Mouse (Mus musculus): Measurements from ENCODE around the gene Hras.

Hras gene

DNA sequence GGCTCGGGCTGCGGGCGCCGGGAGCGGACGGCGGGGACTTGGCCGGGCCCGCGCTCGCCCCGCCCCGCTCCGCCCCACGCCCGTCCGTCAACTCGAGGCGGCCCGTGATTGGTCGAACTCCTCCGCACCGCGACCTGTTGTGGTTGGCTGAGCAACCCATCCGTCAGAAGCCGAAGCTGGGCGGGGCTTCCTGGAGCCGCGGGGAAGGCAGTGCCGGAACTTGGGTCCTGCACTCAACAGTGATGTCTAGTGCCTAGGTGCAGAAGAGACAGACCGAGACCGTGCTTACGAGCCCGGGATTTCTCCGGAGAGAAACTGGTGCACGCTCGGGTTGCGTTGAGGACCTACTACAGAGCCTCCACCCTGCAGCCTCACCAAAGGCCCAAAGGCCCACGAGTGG is at the start of gene Hras, which contains the start of gene Lrrc56:
Gene Hras (minus strand): TSS at position 58 of the 400 bp plus-strand sequence.
Gene Lrrc56 (plus strand): TSS at position 210 of the 400 bp plus-strand sequence.
- peak; percentile 95 for DNase-seq (ENCODE audit: low spot score)

DNA sequence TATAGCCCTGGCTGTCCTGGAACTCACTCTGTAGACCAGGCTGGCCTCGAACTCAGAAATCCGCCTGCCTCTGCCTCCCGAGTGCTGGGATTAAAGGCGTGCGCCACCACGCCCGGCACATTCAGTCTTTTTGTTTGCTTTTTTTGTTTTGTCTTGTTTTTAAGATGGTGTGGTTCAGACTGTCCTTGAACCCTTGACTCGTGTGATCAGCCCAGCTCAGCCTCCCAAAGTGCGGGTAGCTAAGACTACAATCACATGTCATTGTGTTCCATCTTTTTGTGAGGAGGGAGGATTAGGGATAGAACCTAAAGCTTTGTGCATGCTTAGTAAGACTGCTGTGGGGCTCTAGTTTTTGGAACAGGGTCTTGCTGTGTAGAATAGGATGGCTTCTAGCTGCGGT is 37.7 kb upstream of the Hras start:
- DNase-seq (ENCODE audit: low spot score) = no peak

DNA sequence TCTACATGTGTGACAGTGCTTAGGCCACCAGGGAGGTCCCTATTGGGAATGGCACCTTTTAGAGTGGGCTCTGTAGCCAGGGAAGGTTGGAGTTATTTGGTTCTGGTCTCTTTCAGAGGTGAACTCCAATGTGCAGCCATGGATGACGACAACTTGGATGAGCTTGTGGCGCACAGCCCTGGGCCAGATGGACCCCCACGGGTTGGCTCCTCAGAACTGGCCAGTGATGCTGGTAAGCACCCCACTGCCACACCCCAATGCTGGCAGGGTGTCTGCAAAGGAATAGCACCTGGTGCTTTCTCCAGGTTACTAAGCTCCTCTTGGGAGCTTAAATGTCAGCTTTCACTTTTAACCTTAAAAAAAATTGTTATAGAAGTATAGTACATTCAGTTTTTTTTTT is 37.3 kb upstream of the Hras start:
- DNase-seq (ENCODE audit: low spot score) = no peak

DNA sequence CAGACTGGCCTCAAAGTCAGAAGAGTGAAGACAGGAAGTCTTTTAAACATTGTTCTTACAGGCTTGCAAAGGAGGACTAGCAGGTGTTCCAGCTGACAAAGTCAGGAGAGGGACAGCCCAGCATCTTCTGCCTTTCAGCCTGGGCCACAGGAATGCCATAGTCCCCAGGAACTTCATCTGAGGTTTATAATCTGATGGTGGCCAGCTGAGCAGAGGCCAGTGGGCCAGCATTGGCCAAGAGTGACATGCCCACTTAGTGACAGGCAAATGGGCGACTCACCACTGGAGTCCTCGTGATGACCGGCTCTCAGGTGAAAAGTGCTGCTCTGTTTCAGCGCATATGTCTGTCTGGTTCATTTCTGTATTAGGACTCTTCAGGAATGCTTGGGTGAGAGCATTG is 36.8 kb upstream of the Hras start:
- DNase-seq (ENCODE audit: low spot score) = no peak

DNA sequence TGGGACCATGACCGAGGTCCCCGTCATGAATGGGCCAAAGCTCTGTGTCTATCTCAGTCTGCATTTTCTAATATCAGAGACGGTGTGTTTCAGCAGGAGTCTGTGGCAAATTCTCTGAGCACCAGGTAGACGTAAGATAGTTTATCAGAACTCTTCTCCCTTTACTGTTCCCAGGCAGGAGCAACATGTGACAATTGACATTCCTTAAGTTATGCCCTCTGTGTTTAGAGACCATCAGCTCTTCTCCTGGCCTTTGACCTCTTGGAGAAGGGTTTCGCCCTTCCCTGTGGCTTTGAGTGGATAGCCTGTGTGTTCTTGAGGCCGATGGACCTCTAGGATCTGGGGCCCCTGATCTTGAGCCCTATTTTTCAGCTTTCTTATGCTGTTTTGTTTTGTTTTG is 35.9 kb upstream of the Hras start:
- DNase-seq (ENCODE audit: low spot score) = no peak

DNA sequence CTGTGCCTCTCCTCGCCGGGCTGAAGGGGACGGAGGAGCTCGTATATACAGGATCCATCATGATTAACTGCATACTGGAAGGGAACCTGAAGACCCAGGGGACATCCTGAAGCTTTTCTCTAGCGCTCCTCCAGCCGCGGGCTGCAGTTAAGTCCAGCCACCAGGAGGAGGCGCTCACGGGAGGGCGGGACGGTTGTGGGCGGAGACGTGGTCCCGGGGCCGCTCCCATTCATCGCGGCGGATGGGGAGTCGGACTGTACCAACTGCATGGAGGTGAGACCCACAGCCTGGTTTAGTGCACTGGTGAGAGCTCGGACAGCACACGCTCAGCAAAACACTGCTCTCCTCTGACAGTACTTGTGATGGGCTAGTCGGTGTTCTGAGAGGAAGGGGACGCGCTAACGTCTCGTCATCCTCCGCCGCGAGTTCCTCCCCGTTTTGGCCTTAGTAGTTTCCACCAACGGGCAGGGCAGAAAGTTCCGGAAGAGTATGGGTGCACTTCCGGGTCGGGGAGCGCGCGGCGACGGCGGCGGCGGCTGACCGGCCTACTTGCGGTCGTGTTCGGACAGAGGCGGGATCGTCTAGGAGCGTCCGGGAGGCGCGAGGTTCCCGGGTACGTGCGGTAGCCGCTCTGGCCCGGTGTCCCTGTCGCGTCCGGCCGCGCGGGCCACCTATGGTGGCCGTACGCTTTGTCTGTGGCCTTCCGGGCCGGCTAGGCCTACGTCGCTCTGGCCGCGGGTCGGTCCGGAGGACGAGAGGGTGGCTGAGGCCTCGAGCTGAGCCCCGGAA is 34.7 kb upstream of the Hras start, which contains the start of gene Phrf1:
Gene Phrf1 (plus strand): TSS at position 506 of the 789 bp plus-strand sequence.
- DNase-seq (ENCODE audit: low spot score) = peak; percentile 79

DNA sequence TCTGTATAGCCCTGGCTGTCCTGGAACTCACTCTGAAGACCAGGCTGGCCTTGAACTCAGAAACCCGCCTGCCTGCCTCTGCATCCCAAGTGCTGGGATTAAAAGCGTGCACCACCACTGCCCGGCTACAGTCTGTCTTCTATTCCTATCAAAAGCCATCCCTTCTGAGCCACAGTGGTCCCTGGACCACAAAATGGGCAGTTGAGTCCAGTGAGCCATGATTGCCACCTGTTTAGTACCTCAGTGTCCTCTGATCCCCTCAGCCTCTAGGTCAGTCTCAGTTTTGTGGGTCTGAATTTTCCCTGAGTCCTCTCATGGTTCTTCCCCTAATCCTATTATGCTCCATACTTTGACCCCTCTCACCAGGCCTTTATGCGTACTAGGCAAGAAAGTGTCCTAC is 34.0 kb upstream of the Hras start:
- DNase-seq (ENCODE audit: low spot score) = no peak

DNA sequence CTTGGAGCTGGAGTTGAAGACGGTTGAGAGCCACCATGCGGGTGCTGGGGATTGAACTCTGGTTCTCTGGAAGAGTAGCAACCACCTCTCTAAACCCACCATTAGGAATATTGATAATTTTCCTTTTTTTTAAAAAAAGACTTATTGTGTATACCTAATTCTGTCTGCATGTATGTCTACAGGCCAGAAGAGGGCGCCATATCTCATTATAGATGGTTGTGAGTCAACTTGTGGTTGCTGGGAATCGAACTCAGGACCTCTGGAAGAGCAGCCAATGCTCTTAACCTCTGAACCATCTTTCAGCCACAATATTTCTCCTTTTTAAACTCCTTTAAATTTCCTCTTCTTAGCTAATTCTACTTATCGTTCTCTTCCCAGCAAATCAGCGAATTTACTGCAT is 32.7 kb upstream of the Hras start:
- DNase-seq (ENCODE audit: low spot score) = no peak

DNA sequence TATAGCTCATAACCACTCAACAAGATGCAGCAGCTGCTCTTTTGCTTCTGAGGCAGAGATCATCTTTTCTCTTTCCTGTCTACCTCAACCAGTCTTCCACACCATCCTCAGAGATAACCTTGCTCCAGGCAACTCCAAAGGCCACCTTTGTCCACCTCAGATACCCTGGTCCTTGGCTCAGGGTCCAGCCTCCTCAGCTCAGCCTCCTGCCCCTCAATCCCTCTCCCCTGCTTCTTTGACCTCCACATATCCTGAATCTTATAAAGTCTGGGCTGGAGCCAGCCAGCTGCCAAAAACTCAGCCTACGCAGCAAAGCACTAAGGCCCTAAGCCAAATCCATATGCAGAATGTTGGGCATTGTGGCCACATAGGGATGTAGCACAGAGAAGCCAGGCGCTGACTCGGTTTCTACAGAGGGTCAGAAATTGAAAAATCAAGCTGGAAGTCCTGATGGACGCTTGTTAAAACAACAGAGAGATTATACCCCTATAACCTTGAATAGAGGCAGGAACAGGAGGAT is 29.0 kb upstream of the Hras start:
- no peak for DNase-seq (ENCODE audit: low spot score)

DNA sequence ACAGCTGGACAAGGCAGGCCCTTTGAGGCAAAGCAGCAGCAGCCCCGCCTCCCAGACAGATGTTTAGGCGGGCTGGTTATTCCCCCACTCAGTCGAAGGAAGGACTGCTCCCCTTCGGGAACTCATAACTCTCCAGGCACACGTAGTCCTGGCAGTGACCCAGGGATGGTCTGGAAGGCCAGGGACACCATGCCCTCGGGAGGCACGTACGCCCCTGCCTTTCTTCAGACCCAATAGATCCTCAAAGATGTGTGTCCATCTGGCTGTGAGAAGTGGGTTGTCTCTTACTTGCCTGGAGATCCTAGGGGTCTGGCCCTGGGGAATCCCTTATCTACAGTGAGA is 28.3 kb upstream of the Hras start:
- DNase-seq (ENCODE audit: low spot score) = no peak

DNA sequence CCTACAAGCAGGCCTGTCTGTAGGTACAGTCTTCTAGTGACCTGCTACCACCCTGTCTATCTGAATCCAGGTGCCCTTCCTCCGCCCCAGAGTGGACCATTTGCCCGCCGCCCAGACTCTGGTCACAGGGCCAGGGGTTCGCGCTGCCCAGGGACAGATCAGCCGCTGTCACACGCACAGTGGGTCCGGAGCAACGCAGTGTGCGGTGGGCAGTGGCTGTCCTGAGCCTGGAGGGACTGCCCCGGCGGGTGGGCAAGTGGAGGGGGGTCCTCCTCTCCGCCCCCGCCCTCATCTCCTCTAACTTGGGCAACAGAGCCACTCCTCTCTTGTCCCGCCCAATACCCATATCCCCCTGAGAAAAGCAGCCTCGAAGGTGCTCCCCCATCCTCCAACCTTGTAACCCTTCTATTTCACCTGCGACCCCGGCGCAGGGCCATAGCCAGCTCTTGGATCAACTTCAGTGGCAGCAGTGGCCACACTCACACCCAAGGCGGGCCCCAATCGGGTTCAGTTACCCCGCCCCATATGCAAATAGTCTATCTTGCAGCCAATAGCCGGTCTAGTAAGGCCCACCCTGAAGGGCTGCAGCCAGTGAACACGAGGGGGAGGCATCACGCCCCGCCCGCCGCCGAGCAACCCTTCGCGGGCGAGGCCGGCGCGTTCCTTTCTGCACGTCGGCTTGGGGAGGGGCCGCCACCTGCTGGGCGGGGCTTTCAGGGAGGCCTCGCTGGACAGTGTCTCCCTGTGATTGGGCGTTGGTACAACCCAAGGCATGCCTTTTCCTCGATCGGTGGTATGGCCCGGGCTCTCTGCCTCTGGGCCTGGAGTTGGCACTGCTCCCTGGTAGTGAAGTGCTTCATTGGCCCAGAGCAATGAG is 27.7 kb upstream of the Hras start:
- peak; percentile 93 for DNase-seq (ENCODE audit: low spot score)

DNA sequence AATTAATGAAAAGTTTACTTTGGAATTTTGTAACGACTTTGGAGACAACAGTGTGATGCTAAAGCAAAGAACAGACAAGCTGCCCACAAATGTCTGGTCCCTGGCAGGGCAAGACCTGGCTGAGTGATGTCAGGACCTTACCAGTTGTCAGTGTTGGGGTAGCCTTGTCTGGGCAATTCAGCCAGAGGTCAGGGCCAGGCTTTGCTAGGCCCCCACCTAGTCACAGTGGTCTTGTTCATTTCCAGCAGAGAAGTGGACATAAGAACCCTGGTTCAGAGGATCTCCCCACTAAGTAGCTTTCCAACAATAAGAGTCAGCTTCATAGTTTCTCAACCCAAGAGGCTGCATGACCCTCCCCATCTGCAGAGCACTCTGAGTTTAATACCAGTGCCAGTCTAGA is 26.6 kb upstream of the Hras start:
- no peak for DNase-seq (ENCODE audit: low spot score)

DNA sequence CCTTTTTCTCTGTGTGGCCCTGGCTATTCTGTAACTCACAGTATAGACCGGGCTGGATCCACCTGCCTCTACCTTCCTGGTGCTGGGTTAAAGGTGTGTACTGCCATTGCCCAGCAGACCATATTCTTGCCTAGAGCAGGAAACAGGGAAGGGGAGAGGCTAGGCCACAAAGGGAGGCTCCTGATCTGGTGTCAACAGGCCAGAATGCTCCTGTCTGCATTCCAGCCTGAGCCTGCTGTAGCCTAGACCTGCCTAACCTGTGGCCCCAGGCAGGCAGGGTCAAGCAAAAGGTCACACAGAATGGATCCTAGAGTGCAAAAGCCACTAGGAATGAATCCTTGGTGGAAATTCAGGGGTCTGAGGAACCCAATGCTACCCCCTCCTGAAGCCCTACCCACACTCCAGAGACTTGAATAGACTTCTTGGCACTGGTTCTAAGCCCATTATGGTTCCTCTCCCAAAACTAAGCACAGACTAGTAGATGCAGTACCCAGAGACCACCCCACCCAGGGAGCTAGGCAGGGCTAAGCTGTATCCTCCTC is 25.8 kb upstream of the Hras start:
- no peak for DNase-seq (ENCODE audit: low spot score)

DNA sequence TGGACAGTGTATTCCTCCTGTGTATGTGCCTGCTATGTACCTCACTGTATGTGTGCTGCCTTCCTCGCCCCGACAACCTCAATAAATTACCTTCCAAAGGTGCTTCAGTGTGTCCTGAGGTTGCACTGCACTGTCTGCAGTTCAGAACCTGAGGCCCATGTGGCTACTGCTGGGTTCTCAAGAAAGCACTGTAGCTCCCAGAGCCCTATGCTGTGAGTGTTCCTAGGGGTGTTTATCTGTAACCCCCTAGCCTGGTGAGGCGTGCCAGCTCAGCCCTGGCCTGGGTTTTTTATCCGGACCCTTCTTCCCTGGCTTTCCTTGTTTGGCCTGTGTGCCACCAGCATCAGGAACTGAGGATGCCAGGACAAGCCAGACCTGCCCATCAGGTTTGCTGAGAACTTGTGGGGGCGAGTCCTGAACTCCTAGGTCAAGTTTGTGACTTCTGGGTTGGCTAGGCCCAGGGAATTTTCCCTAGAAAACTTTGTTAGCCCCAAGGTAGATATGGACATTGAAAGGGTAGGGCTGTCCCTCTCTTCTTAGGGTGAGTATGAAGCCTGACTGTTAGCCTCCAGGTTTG is 24.8 kb upstream of the Hras start:
- no peak for DNase-seq (ENCODE audit: low spot score)

DNA sequence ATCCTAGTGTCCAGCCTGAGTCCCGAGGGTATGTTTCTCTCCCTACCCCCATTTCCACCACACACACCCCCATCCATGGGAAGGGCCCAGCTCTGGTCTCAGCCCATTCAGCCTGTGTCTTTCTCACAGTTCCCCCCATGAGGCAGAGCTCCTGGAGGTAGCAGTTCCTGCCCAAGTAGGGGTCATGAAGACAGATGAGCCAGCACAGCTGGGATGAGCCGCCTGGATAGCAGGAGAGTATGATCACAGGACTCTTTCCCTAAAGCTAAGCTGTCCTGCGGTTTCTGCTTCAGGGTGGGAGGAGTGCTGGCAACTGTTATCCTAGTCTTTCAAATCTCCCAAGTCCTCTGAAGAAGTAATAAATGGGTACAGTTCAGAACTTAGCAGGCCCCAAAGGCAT is 24.3 kb upstream of the Hras start:
- no peak for DNase-seq (ENCODE audit: low spot score)

DNA sequence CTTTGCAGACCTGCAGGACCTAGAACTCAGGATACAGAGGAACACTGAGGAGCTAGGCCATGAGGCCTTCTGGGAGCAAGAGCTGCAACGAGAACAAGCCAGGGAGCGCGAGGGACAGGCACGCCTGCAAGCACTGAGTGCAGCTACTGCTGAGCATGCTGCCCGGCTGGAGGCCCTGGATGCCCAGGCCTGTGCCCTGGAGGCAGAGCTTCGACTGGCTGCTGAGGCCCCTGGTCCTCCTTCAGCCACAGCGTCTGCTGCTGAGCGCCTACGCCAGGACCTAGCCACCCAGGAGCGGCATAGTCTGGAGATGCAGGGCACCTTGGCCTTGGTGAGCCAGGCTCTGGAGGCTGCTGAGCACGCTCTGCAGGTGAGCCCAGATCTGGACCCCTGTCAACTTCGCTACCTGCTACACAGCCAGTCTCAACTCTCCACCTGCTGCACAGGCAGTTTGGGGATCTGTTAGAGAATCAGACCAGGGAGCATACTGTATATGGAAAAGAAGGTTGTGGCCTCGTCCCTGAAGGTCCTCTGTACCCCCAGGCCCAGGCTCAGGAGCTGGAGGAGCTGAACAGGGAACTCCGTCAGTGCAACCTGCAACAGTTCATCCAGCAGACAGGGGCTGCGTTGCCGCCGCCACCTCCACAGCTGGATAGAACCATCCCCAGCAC is 23.7 kb upstream of the Hras start:
- DNase-seq (ENCODE audit: low spot score) = no peak

DNA sequence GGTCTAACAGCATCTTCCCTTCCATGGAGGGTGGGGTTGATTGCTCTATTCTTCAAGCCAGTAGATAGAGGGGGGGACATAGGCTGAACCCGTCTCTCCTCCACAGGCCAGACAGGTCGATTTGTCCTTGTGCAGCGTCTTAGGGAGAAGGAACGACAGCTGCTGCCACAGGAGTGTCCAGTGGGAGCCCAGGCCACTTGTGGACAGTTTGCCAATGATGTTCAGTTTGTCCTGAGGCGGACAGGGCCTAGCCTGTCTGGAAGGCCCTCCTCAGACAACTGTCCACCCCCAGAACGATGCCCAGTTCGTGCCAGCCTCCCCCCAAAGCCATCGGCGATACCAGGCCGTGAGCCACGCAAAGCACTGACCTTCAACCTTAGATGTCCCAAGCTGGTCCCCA is 23.1 kb upstream of the Hras start:
- DNase-seq (ENCODE audit: low spot score) = no peak

DNA sequence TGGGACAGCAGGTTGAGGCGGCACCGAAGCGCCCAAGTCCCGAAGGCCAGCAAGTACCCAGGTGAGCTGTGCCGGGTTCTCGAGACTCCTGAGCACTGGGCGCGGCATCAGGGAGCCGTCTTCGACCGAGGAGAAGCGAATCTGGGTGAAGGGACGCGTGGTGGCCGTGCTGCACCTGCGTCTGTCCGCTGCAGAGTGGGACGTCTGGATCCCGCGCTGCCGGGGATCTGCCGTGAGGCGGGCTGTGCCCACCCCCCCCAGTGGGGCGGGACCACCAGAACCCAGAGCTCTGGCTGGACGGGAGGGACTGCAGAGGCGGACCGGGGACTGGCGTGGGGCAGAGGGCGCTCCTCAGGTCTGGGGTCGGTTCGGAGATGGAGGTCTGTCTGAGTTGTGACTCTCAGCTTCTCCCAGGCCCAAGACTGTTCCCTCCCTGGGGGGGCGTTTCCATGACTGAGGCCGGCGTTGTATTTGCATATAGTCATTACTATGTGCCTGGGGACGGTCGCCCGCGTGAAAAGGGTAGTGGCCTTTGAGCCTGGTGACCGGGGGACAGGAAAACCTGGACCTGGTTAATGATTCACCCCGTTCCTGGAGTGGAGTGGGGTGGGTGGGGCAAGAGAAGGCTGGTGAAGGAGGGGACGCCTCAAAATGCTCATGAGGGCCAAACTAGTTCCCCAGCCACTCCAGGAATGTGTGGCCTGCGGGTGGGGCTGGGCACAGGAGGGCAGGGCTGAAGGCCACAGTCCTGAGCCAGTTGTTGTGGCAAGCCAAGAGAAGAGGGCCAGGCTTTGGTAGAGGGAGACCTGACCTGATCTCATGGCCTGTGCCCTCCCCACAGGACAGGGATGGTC is 22.3 kb upstream of the Hras start:
- DNase-seq (ENCODE audit: low spot score) = no peak

DNA sequence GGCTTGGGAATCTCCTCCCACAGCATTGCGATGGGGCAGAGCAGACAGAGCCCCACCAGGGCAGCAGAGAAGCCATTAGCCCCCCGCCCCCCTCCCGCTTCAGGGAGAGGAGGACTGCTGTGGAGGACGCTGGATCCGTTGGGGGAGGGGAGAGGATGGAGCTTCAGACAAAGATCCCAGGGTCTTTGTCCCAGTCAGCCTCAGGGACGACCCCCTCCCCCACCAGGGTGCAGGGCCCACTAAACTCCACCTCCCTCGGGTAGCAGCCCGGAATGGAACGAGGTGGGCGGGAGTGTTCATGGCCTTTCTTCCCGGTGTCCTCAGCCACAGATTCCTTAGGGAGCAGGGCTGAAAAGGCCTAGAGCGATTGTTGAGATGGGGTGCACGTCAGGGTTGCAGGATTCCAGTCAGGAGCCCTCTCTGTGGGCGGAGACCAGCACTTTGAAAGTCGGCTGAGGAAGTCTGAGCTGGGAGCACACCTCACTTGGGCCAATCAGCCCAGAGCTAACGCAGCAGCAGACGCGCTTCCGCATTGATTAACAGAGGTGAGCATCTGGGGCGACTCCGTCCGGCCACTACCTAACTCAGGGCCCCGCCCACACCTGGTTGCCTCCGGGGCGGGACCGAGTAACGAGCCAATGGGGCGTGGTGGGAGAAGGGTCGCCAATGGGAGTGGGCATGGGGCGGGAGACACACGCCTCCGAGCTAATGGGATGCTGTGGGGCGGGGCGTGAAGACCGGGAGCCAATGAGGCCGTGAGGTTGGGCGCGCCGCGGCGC is 21.5 kb upstream of the Hras start, which contains the start of gene Rassf7:
Gene Rassf7 (plus strand): TSS at position 760 of the 779 bp plus-strand sequence.
- DNase-seq (ENCODE audit: low spot score) = peak; percentile 71

DNA sequence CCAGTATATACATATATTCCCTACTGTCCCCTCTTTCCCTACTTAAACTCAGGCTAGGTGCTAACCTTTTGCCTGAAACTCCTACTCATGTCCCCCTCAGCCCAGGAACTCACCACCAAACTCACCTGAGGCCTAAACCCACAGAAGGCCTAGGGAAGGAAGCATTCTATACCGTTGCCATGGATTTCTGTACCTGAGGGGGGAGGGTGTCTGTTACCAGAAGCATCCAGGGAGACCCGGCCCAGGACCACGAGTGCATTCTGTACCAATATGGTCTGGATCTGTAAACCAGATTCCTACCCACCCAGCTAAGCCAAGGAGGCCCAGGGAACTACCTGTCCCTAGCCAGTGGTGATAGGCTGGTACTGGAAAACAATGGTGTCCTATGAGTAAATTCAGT is 20.5 kb upstream of the Hras start:
- no peak for DNase-seq (ENCODE audit: low spot score)

Measured in left cerebral cortex, adult 11 months (tissue).